Mouse (Mus musculus) forebrain, embryonic 14.5 days (tissue): ENCODE data around the gene Myo18b. TPM values are rescaled to one million over a fixed set of nuclear protein-coding genes. Genes with fewer than 3 reads are reported as not detected.

Experiments
- ATAC-seq: fragments of 200-750 bp; cut with Nextera tagmentation; 2 replicates; pipeline ENCODE4 v1.8.0; 2017; ENCODE audit warnings: mild to moderate bottlenecking, moderate library complexity
- DNase-seq: peaks from one replicate; pipeline ENCODE4 v3.0.0-alpha.2; 2015; ENCODE audit warnings: low spot score
- H3K27ac ChIP-seq: fragments of 300-500 bp; sonication (generic); 2 replicates; pipeline ENCODE4 v1.5.1; 2014; ENCODE audit warnings: low read depth, mild to moderate bottlenecking, control low read depth, low read length, moderate library complexity
- H3K27me3 ChIP-seq: fragments of 300-500 bp; sonication (generic); replicated peaks from 2 replicates; pipeline ENCODE4 v1.6.1; 2014; ENCODE audit warnings: low read length, control low read depth, mixed read lengths; ENCODE audit not compliant: control insufficient read depth, insufficient read depth
- H3K36me3 ChIP-seq: fragments of 300-500 bp; sonication (generic); 2 replicates; pipeline ENCODE4 v1.6.1; 2014; ENCODE audit warnings: low read length, control low read depth; ENCODE audit not compliant: control insufficient read depth, insufficient read depth
- H3K4me1 ChIP-seq: fragments of 300-500 bp; sonication (generic); 2 replicates; pipeline ENCODE4 v1.6.1; 2014; ENCODE audit warnings: antibody characterized with exemption, low read length, control low read depth; ENCODE audit not compliant: control insufficient read depth, insufficient read depth
- H3K4me2 ChIP-seq: fragments of 300-500 bp; sonication (generic); 2 replicates; pipeline ENCODE4 v1.6.1; 2014; ENCODE audit warnings: mild to moderate bottlenecking, control low read depth, low read length
- H3K4me3 ChIP-seq: fragments of 300-500 bp; sonication (generic); 2 replicates; pipeline ENCODE4 v1.5.1; 2014; ENCODE audit warnings: low read depth, low read length, control low read depth
- H3K9ac ChIP-seq: fragments of 300-500 bp; sonication (generic); 2 replicates; pipeline ENCODE4 v1.6.1; 2014; ENCODE audit warnings: mild to moderate bottlenecking, low read length, control low read depth, moderate library complexity
- H3K9me3 ChIP-seq: fragments of 300-500 bp; sonication (generic); replicated peaks from 2 replicates; pipeline ENCODE4 v1.6.1; 2016; ENCODE audit warnings: low read length, control low read depth, mixed read lengths; ENCODE audit not compliant: control insufficient read depth
- WGBS: fragments of 180-500 bp; shearing (Covaris S2); extraction: QIAGEN DNeasy Blood & Tissue Kit; methylation state at CpG from one replicate; pipeline ENCODE4 v1.1.7; 2014; 5-methylcytosine and 5-hydroxymethylcytosine counted together
- polyA plus RNA-seq: library from polyadenylated mRNA; unstranded; fragments of >200 nt; fragmentation: Nextera tagmentation; extraction: Ambion mirVana; gene quantifications from 2 replicates; pipeline ENCODE4 v1.2.1, GENCODE M21; 2014

The Myo18b gene
- polyA plus RNA-seq, 1 experiment from 2014 or later: 0.60 TPM

DNA sequence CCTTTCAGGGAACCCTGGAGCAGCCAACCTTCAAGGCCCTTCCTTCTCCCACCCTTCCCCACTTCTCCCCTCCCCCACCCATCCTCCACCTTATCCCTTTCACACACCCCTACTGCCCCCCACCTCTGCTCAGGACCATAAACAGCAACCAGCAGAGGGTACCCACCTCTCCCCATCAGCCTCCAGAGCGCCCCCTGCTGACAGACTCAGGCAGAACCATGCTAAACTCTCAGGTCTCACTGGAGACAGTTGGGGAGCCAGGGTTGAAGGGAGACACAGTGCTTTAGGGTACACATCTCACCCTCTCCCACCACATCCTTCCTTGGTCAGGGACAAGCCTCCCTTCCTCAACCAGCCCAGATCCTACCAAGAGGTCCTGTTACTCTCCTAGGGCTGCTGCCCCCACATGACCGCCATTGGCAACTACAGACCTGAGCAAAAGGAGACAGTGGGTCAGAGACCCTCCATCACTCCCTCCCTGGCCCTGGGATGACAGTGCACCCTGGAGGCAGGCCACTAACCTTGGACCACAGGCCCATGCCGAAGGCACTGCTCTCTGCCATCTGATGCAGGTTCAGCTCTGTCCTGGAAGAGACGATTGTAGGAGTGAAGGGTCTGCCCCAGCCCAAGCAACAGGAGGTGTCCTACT, 31.3 kb downstream of the Myo18b start:
- ATAC-seq (peak; percentile 23; the same call in 1 of the 2 replicates), DNase-seq (peak; percentile 56)
- Histone ChIP-seq H3K9ac (no peak overlapping the region), H3K4me3 (no peak overlapping the region), H3K27ac (no peak overlapping the region), H3K4me2 (no peak overlapping the region), H3K27me3 (no peaks in the 10 kb centered on the region), H3K4me1 (0 out of 2 replicates have a peak, but pooled peaks cover under 1% of the 10 kb centered on the region), H3K36me3 (no peaks in the 10 kb centered on the region), H3K9me3 (no peaks in the 10 kb centered on the region)
- 37% methylated on average over 4 of the region's 4 CpGs for WGBS

GRCm38 (mm10) chr5:112859379-112860035, 36.7 kb downstream of the Myo18b start:
- Histone ChIP-seq H3K27ac (peak overlapping the region; percentile 56), H3K4me3 (no peak overlapping the region), H3K27me3 (no peaks in the 10 kb centered on the region), H3K9me3 (no peaks in the 10 kb centered on the region), H3K36me3 (no peaks in the 10 kb centered on the region), H3K9ac (no peak overlapping the region), H3K4me2 (no peak overlapping the region), H3K4me1 (peaks cover 5% of the 10 kb centered on the region; the same call in 1 of the 2 replicates)
- ATAC-seq: peak; percentile 72
- WGBS: 53% methylated on average over 12 of the region's 12 CpGs
- DNase-seq: peak; percentile 85

DNA sequence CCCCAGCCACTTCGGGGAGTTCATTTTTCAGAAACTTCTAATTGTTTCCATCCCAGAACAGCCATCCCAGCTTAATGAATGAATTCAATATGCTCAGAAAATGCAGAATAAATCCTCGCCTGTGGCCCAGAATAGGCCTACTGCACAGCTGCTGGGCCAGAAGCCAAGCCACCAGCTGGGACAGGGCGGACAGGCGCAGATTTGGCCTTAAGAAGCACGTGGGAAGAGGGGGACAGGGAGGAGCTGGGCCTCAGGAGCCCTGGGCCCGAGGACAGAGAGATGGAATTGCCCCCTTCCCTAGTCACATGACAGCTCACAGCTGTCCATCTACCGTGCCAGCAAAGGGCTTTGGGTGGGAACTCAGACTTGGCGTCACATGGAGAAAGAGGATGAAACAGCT, 43.0 kb downstream of the Myo18b start:
- no peak overlapping the region for H3K4me2 ChIP-seq
- H3K4me1 ChIP-seq: peaks cover 23% of the 10 kb centered on the region
- DNase-seq (peak; percentile 87), ATAC-seq (peak; percentile 72)
- no peaks in the 10 kb centered on the region for H3K36me3 ChIP-seq
- no peaks in the 10 kb centered on the region for H3K9me3 ChIP-seq
- no peak overlapping the region for H3K9ac ChIP-seq
- 8% methylated on average over 8 of the region's 8 CpGs for WGBS
- no peaks in the 10 kb centered on the region for H3K27me3 ChIP-seq
- H3K27ac ChIP-seq: peak overlapping the region; percentile 74
- H3K4me3 ChIP-seq: no peak overlapping the region

- Histone ChIP-seq H3K4me3 (no peak overlapping the region), H3K36me3 (no peaks in the 10 kb centered on the region), H3K4me2 (no peak overlapping the region), H3K9ac (no peak overlapping the region), H3K27ac (peak overlapping the region; percentile 71), H3K4me1 (peaks cover 29% of the 10 kb centered on the region), H3K27me3 (no peaks in the 10 kb centered on the region), H3K9me3 (no peaks in the 10 kb centered on the region)
- DNase-seq (peak; percentile 74), ATAC-seq (no peak; the same call in 1 of the 2 replicates)
- WGBS: 9% methylated on average over 5 of the region's 5 CpGs
Observed at GRCm38 (mm10) chr5:112851389-112851788, 44.8 kb downstream of the Myo18b start.

DNA sequence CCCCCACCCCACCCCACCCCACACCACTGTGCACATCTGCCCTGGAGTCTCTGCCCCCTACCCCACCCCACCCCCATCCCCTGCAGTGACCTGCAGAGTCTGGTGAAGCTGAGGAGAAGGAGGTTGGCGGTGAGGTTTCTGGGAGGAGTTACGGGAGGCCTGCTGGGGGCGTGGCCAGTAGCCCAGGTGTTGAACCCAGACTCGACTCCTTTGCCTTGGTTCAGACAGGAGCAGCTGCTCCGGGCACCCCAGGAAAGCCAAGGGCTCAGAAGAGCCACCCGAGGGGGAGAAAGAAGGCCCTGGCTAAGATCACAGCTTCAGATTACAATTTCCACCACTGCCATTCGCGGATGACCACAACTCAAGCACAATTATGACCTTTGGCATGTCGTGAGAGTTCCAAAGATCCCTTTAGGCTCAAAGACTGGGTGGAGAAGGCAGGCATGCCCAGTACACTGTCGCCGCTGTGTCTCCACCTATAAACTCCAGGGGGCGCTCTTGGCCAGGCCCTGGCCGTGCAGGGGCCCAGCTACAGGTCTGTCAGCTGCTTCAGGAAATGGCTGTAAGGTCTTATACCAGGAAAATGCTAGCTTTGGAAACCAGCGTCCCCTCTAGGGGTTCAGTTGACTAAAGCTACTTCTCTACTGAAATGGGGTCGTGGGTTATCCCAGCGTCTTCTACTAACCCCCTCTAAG, 47.4 kb downstream of the Myo18b start:
- Histone ChIP-seq H3K27me3 (no peaks in the 10 kb centered on the region), H3K27ac (no peak overlapping the region), H3K9me3 (no peaks in the 10 kb centered on the region), H3K4me2 (peak overlapping the region; percentile 20; the same call in 1 of the 2 replicates), H3K4me3 (no peak overlapping the region), H3K9ac (no peak overlapping the region), H3K36me3 (no peaks in the 10 kb centered on the region), H3K4me1 (peaks cover 34% of the 10 kb centered on the region)
- ATAC-seq (no peak), DNase-seq (peak; percentile 54)
- 3% methylated on average over 16 of the region's 16 CpGs for WGBS

DNA sequence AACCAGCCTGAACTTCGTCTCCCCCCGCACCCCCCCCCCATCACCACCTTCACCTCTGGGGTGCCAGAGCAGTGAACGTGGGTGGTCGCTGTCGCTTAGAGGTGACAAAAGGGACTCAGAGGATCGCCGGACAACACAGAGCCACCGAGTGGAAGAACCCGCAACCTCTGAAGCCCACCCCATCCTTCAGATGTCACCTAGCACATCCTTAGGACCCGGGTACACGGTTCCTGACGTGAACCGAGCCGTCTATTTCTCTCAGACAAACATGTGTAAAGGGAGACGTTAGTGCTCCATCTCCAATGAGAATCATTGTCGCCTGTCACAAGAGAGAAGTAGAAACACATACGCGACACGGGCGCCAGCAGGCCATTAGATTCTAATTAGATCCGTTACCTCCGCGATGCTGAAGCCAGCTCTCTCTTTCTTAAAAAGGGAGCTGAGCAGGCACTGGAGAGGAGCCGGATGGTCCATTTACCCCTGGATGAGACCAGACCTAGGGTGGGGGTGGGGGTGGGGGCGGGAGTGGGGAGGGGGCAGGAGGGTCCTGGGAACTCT, 48.1 kb downstream of the Myo18b start:
- peak overlapping the region; percentile 17; the same call in 1 of the 2 replicates for H3K9ac ChIP-seq
- H3K4me1 ChIP-seq: peaks cover 36% of the 10 kb centered on the region
- no peaks in the 10 kb centered on the region for H3K27me3 ChIP-seq
- 8% methylated on average over 25 of the region's 25 CpGs for WGBS
- H3K9me3 ChIP-seq: no peaks in the 10 kb centered on the region
- peak overlapping the region; percentile 20; the same call in 1 of the 2 replicates for H3K4me2 ChIP-seq
- H3K27ac ChIP-seq: no peak overlapping the region
- ATAC-seq (no peak), DNase-seq (peak; percentile 69)
- H3K4me3 ChIP-seq: no peak overlapping the region
- H3K36me3 ChIP-seq: no peaks in the 10 kb centered on the region

- Histone ChIP-seq H3K27me3 (no peaks in the 10 kb centered on the region), H3K9ac (no peak overlapping the region), H3K4me3 (no peak overlapping the region), H3K36me3 (no peaks in the 10 kb centered on the region), H3K4me1 (peaks cover 34% of the 10 kb centered on the region), H3K9me3 (no peaks in the 10 kb centered on the region), H3K27ac (no peak overlapping the region), H3K4me2 (no peak overlapping the region)
- ATAC-seq (no peak), DNase-seq (no peak)
- WGBS: 83% methylated on average over 11 of the region's 11 CpGs
Observed at GRCm38 (mm10) chr5:112846146-112846545, 50.0 kb downstream of the Myo18b start.

DNA sequence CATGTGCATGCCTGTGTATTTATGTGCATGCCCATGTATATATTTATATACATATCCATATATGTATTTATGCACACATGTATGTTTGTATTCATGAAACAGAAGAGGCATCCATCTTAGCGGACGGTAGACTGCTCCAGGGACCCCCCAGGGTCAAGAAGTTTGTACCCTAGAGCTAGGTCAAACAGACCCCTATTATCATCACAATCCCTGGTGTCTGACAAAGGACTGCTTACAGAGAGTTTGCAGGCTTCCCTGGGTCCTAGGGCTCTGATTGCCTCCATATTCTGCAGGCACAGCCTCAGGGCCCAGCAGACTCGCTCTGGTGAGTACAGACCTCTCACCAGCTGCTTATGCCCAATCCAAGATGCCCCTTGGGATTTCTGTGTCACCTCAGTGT, 51.7 kb downstream of the Myo18b start:
- DNase-seq (no peak), ATAC-seq (no peak)
- H3K4me1 ChIP-seq: peaks cover 32% of the 10 kb centered on the region

More for the DNA sequence above, 51.7 kb downstream of the Myo18b start:
- H3K27me3 ChIP-seq: no peaks in the 10 kb centered on the region
- no peaks in the 10 kb centered on the region for H3K36me3 ChIP-seq
- WGBS: 32% methylated on average over 3 of the region's 3 CpGs
- H3K27ac ChIP-seq: peak overlapping the region; percentile 11; the same call in 1 of the 2 replicates
- no peak overlapping the region for H3K4me2 ChIP-seq
- no peak overlapping the region for H3K9ac ChIP-seq
- H3K4me3 ChIP-seq: no peak overlapping the region
- H3K9me3 ChIP-seq: no peaks in the 10 kb centered on the region
